Mouse (Mus musculus): ENCODE data around the gene Olfr304. TPM values are rescaled to one million over a fixed set of nuclear protein-coding genes. Genes with fewer than 3 reads are reported as not detected.
"Not testable (repeated sequence)": the region's sequence is repeated elsewhere in the genome, so short reads cannot be mapped to it uniquely, and the experiment has no call there.

The Olfr304 gene
- total RNA-seq (2014; rRNA removed) (not detected in 2 replicates), polyA plus RNA-seq (2012; rRNA removed) (not detected in 2 replicates)

GRCm38 (mm10) chr7:86386558-86386957 lies at the start of gene Olfr304:
Gene Olfr304, minus strand, starts transcription at chr7:86386658.
- no peak for DNase-seq (ENCODE audit: extremely low read depth, low read depth, low spot score)
- H3K79me2 ChIP-seq (ENCODE audit: control insufficient read depth, insufficient read depth, low read length) = no peaks in the 10 kb centered on the region
- no peaks in the 10 kb centered on the region for H3K4me1 ChIP-seq (ENCODE audit: control insufficient read depth, insufficient read depth, low read length)
- no peak within 1 kb of the TSS for H3K9ac ChIP-seq (ENCODE audit: low read depth, low read length)
- 39% methylated on average over 1 of the region's 1 CpGs for WGBS
- no peak within 1 kb of the TSS for H3K4me3 ChIP-seq (ENCODE audit: insufficient read depth, low read depth, low read length)
- no peak within 1 kb of the TSS for H3K27ac ChIP-seq (replicated peaks; ENCODE audit: insufficient read depth, low read depth, low read length)
- H3K36me3 ChIP-seq (ENCODE audit: control insufficient read depth, insufficient read depth, low read length) = no peaks in the 10 kb centered on the region
- H3K27me3 ChIP-seq (ENCODE audit: control insufficient read depth, insufficient read depth, low read length) = no peaks in the 10 kb centered on the region
- TF ChIP-seq CTCF (IDR thresholded peaks at IDR 0.05; ENCODE audit: low read depth, low read length) (no peak), POLR2A (IDR thresholded peaks at IDR 0.05; ENCODE audit: extremely low read depth, insufficient read depth, low read length) (no peak)

- Histone ChIP-seq H3K36me3 (ENCODE audit: control insufficient read depth, insufficient read depth, low read length) (no peaks in the 10 kb centered on the region), H3K27me3 (ENCODE audit: control insufficient read depth, insufficient read depth, low read length) (no peaks in the 10 kb centered on the region), H3K27ac (replicated peaks; ENCODE audit: insufficient read depth, low read depth, low read length) (no peak within 1 kb of the TSS), H3K4me3 (ENCODE audit: insufficient read depth, low read depth, low read length) (no peak within 1 kb of the TSS), H3K79me2 (ENCODE audit: control insufficient read depth, insufficient read depth, low read length) (no peaks in the 10 kb centered on the region), H3K9ac (ENCODE audit: low read depth, low read length) (no peak within 1 kb of the TSS), H3K4me1 (ENCODE audit: control insufficient read depth, insufficient read depth, low read length) (no peaks in the 10 kb centered on the region)
- 79% methylated on average over 2 of the region's 2 CpGs for WGBS
- DNase-seq (ENCODE audit: extremely low read depth, low read depth, low spot score) = no peak
- TF ChIP-seq CTCF (IDR thresholded peaks at IDR 0.05; ENCODE audit: low read depth, low read length) (no peak), POLR2A (IDR thresholded peaks at IDR 0.05; ENCODE audit: extremely low read depth, insufficient read depth, low read length) (no peak)
Measured at GRCm38 (mm10) chr7:86403546-86403945, 17.1 kb upstream of the Olfr304 start, which contains the start of gene Olfr301. Gene Olfr301, plus strand, starts transcription at chr7:86403846.

- H3K27me3 ChIP-seq (ENCODE audit: control insufficient read depth, insufficient read depth, low read length) = no peaks in the 10 kb centered on the region
- TF ChIP-seq POLR2A (IDR thresholded peaks at IDR 0.05; ENCODE audit: extremely low read depth, insufficient read depth, low read length) (no peak), CTCF (IDR thresholded peaks at IDR 0.05; ENCODE audit: low read depth, low read length) (no peak)
- no peak within 1 kb of the TSS for H3K9ac ChIP-seq (ENCODE audit: low read depth, low read length)
- H3K36me3 ChIP-seq (ENCODE audit: control insufficient read depth, insufficient read depth, low read length) = no peaks in the 10 kb centered on the region
- no peaks in the 10 kb centered on the region for H3K4me1 ChIP-seq (ENCODE audit: control insufficient read depth, insufficient read depth, low read length)
- H3K27ac ChIP-seq (replicated peaks; ENCODE audit: insufficient read depth, low read depth, low read length) = no peak within 1 kb of the TSS
- H3K4me3 ChIP-seq (ENCODE audit: insufficient read depth, low read depth, low read length) = no peak within 1 kb of the TSS
- DNase-seq (ENCODE audit: extremely low read depth, low read depth, low spot score) = no peak
- no peaks in the 10 kb centered on the region for H3K79me2 ChIP-seq (ENCODE audit: control insufficient read depth, insufficient read depth, low read length)
Measured at GRCm38 (mm10) chr7:86397689-86398088, 11.2 kb upstream of the Olfr304 start, which contains the start of gene Olfr303. Gene Olfr303, minus strand, starts transcription at chr7:86397789.

- H3K4me3 ChIP-seq (ENCODE audit: insufficient read depth, low read depth, low read length) = no peak overlapping the region
Measured at GRCm38 (mm10) chr7:86385769-86386168, 689 bp downstream of the Olfr304 start.

GRCm38 (mm10) chr7:86366828-86367227 lies 19.6 kb downstream of the Olfr304 start, which contains the start of gene Olfr305:
Gene Olfr305, minus strand, starts transcription at chr7:86366928.
- no peaks in the 10 kb centered on the region for H3K79me2 ChIP-seq (ENCODE audit: control insufficient read depth, insufficient read depth, low read length)
- 76% methylated on average over 1 of the region's 1 CpGs for WGBS
- no peaks in the 10 kb centered on the region for H3K36me3 ChIP-seq (ENCODE audit: control insufficient read depth, insufficient read depth, low read length)
- H3K4me3 ChIP-seq (ENCODE audit: insufficient read depth, low read depth, low read length) = no peak within 1 kb of the TSS
- H3K27me3 ChIP-seq (ENCODE audit: control insufficient read depth, insufficient read depth, low read length) = no peaks in the 10 kb centered on the region
- no peak for TF ChIP-seq CTCF (IDR thresholded peaks at IDR 0.05; ENCODE audit: low read depth, low read length)
- TF ChIP-seq POLR2A (IDR thresholded peaks at IDR 0.05; ENCODE audit: extremely low read depth, insufficient read depth, low read length) = no peak
- H3K4me1 ChIP-seq (ENCODE audit: control insufficient read depth, insufficient read depth, low read length) = no peaks in the 10 kb centered on the region
- no peak for DNase-seq (ENCODE audit: extremely low read depth, low read depth, low spot score)
- H3K27ac ChIP-seq (replicated peaks; ENCODE audit: insufficient read depth, low read depth, low read length) = no peak within 1 kb of the TSS
- no peak within 1 kb of the TSS for H3K9ac ChIP-seq (ENCODE audit: low read depth, low read length)

More at GRCm38 (mm10) chr7:86385769-86386168, 689 bp downstream of the Olfr304 start:
- H3K4me1 ChIP-seq (ENCODE audit: control insufficient read depth, insufficient read depth, low read length) = no peaks in the 10 kb centered on the region
- no peak overlapping the region for H3K27ac ChIP-seq (replicated peaks; ENCODE audit: insufficient read depth, low read depth, low read length)
- no peak overlapping the region for H3K9ac ChIP-seq (ENCODE audit: low read depth, low read length)
- no peaks in the 10 kb centered on the region for H3K27me3 ChIP-seq (ENCODE audit: control insufficient read depth, insufficient read depth, low read length)
- DNase-seq (ENCODE audit: extremely low read depth, low read depth, low spot score) = no peak
- 63% methylated on average over 3 of the region's 3 CpGs for WGBS
- TF ChIP-seq POLR2A (IDR thresholded peaks at IDR 0.05; ENCODE audit: extremely low read depth, insufficient read depth, low read length) = no peak
- no peaks in the 10 kb centered on the region for H3K36me3 ChIP-seq (ENCODE audit: control insufficient read depth, insufficient read depth, low read length)
- no peaks in the 10 kb centered on the region for H3K79me2 ChIP-seq (ENCODE audit: control insufficient read depth, insufficient read depth, low read length)

GRCm38 (mm10) chr7:86346296-86346695 lies 40.2 kb downstream of the Olfr304 start:
- H3K27ac ChIP-seq (replicated peaks; ENCODE audit: insufficient read depth, low read depth, low read length); H3K4me1 ChIP-seq (ENCODE audit: control insufficient read depth, insufficient read depth, low read length); H3K9ac ChIP-seq (ENCODE audit: low read depth, low read length); H3K4me3 ChIP-seq (ENCODE audit: insufficient read depth, low read depth, low read length); H3K27me3 ChIP-seq (ENCODE audit: control insufficient read depth, insufficient read depth, low read length); DNase-seq (ENCODE audit: extremely low read depth, low read depth, low spot score); H3K79me2 ChIP-seq (ENCODE audit: control insufficient read depth, insufficient read depth, low read length); H3K36me3 ChIP-seq (ENCODE audit: control insufficient read depth, insufficient read depth, low read length): not testable (repeated sequence)
- WGBS = 86% methylated on average over 9 of the region's 9 CpGs
